Mouse (Mus musculus): Measurements from ENCODE around the gene Acot7. TPM values are rescaled to one million over a fixed set of nuclear protein-coding genes. Genes with fewer than 3 reads are reported as not detected.

Acot7 gene
- polyA plus RNA-seq, 1 experiment from 2014 or later, result 51.1 TPM

- Histone ChIP-seq H3K4me3 (ENCODE audit: low read depth, low read length) (no peak overlapping the region), H3K9ac (ENCODE audit: low read depth, low read length) (no peak overlapping the region), H3K36me3 (ENCODE audit: control insufficient read depth, insufficient read depth, low read length) (no peaks in the 10 kb centered on the region), H3K9me3 (ENCODE audit: control insufficient read depth, low read length) (no peaks in the 10 kb centered on the region), H3K27ac (ENCODE audit: low read depth, low read length) (no peak overlapping the region), H3K4me1 (replicated peaks; ENCODE audit: control insufficient read depth, insufficient read depth, low read length) (no peaks in the 10 kb centered on the region), H3K27me3 (replicated peaks; ENCODE audit: control insufficient read depth, insufficient read depth, low read length) (0 out of 2 replicates have a peak, but pooled peaks cover 3% of the 10 kb centered on the region), H3K4me2 (no peak overlapping the region)
- 72% methylated on average over 10 of the region's 10 CpGs for WGBS
- DNase-seq (ENCODE audit: low spot score), result no peak
- ATAC-seq (replicated peaks; ENCODE audit: low FRiP score), result no peak
Measured at GRCm38 (mm10) chr4:152170286-152170685, 7.6 kb upstream of the Acot7 start.

GRCm38 (mm10) chr4:152171543-152171942 lies 6.4 kb upstream of the Acot7 start:
- Histone ChIP-seq H3K9ac (ENCODE audit: low read depth, low read length) (no peak overlapping the region), H3K27ac (ENCODE audit: low read depth, low read length) (no peak overlapping the region), H3K4me2 (no peak overlapping the region), H3K36me3 (ENCODE audit: control insufficient read depth, insufficient read depth, low read length) (no peaks in the 10 kb centered on the region), H3K9me3 (ENCODE audit: control insufficient read depth, low read length) (no peaks in the 10 kb centered on the region), H3K4me1 (replicated peaks; ENCODE audit: control insufficient read depth, insufficient read depth, low read length) (no peaks in the 10 kb centered on the region; the same call in 1 of the 2 replicates), H3K27me3 (replicated peaks; ENCODE audit: control insufficient read depth, insufficient read depth, low read length) (peaks cover 3% of the 10 kb centered on the region; the same call in 1 of the 2 replicates), H3K4me3 (ENCODE audit: low read depth, low read length) (no peak overlapping the region)
- 79% methylated on average over 6 of the region's 6 CpGs for WGBS
- DNase-seq (ENCODE audit: low spot score) (no peak), ATAC-seq (replicated peaks; ENCODE audit: low FRiP score) (no peak)

GRCm38 (mm10) chr4:152173041-152173440 lies 4.9 kb upstream of the Acot7 start:
- H3K4me3 ChIP-seq (ENCODE audit: low read depth, low read length), result no peak overlapping the region
- H3K9ac ChIP-seq (ENCODE audit: low read depth, low read length), result no peak overlapping the region
- no peaks in the 10 kb centered on the region for H3K36me3 ChIP-seq (ENCODE audit: control insufficient read depth, insufficient read depth, low read length)
- peak; percentile 73 for DNase-seq (ENCODE audit: low spot score)
- no peak overlapping the region for H3K27ac ChIP-seq (ENCODE audit: low read depth, low read length)
- WGBS, result 0% methylated on average over 5 of the region's 5 CpGs
- H3K4me1 ChIP-seq (replicated peaks; ENCODE audit: control insufficient read depth, insufficient read depth, low read length), result peaks cover 4% of the 10 kb centered on the region
- H3K27me3 ChIP-seq (replicated peaks; ENCODE audit: control insufficient read depth, insufficient read depth, low read length), result no peaks in the 10 kb centered on the region; the same call in 1 of the 2 replicates
- no peak for ATAC-seq (replicated peaks; ENCODE audit: low FRiP score)
- H3K4me2 ChIP-seq, result no peak overlapping the region
- H3K9me3 ChIP-seq (ENCODE audit: control insufficient read depth, low read length), result no peaks in the 10 kb centered on the region

- Histone ChIP-seq H3K4me3 (ENCODE audit: low read depth, low read length) (no peak overlapping the region), H3K9ac (ENCODE audit: low read depth, low read length) (no peak overlapping the region), H3K4me2 (no peak overlapping the region), H3K4me1 (replicated peaks; ENCODE audit: control insufficient read depth, insufficient read depth, low read length) (peaks cover 9% of the 10 kb centered on the region), H3K9me3 (ENCODE audit: control insufficient read depth, low read length) (no peaks in the 10 kb centered on the region), H3K27me3 (replicated peaks; ENCODE audit: control insufficient read depth, insufficient read depth, low read length) (peaks cover 2% of the 10 kb centered on the region), H3K36me3 (ENCODE audit: control insufficient read depth, insufficient read depth, low read length) (no peaks in the 10 kb centered on the region), H3K27ac (ENCODE audit: low read depth, low read length) (no peak overlapping the region)
- WGBS, result 82% methylated on average over 9 of the region's 9 CpGs
- no peak for ATAC-seq (replicated peaks; ENCODE audit: low FRiP score)
- DNase-seq (ENCODE audit: low spot score), result no peak
Measured at GRCm38 (mm10) chr4:152173956-152174355, 4.0 kb upstream of the Acot7 start.

GRCm38 (mm10) chr4:152176638-152177037 lies 1.3 kb upstream of the Acot7 start:
- Histone ChIP-seq H3K27ac (ENCODE audit: low read depth, low read length) (peak overlapping the region; percentile 89; the same call in 1 of the 2 replicates), H3K36me3 (ENCODE audit: control insufficient read depth, insufficient read depth, low read length) (no peaks in the 10 kb centered on the region), H3K27me3 (replicated peaks; ENCODE audit: control insufficient read depth, insufficient read depth, low read length) (peaks cover 12% of the 10 kb centered on the region), H3K4me3 (ENCODE audit: low read depth, low read length) (no peak overlapping the region), H3K9me3 (ENCODE audit: control insufficient read depth, low read length) (no peaks in the 10 kb centered on the region), H3K4me1 (replicated peaks; ENCODE audit: control insufficient read depth, insufficient read depth, low read length) (peaks cover 15% of the 10 kb centered on the region), H3K9ac (ENCODE audit: low read depth, low read length) (no peak overlapping the region), H3K4me2 (peak overlapping the region; percentile 99; the same call in 1 of the 2 replicates)
- WGBS, result 53% methylated on average over 3 of the region's 3 CpGs
- DNase-seq (ENCODE audit: low spot score) (no peak), ATAC-seq (replicated peaks; ENCODE audit: low FRiP score) (no peak)

GRCm38 (mm10) chr4:152177174-152177536 lies 779 bp upstream of the Acot7 start:
- DNase-seq (ENCODE audit: low spot score), result no peak
- WGBS, result 55% methylated on average over 6 of the region's 6 CpGs

GRCm38 (mm10) chr4:152178344-152178864 lies 470 bp downstream of the Acot7 start:
- Histone ChIP-seq H3K9ac (ENCODE audit: low read depth, low read length) (peak overlapping the region; percentile 66), H3K27ac (ENCODE audit: low read depth, low read length) (no peak overlapping the region), H3K4me2 (peak overlapping the region; percentile 99), H3K4me1 (replicated peaks; ENCODE audit: control insufficient read depth, insufficient read depth, low read length) (peaks cover 15% of the 10 kb centered on the region), H3K9me3 (ENCODE audit: control insufficient read depth, low read length) (no peaks in the 10 kb centered on the region), H3K36me3 (ENCODE audit: control insufficient read depth, insufficient read depth, low read length) (no peaks in the 10 kb centered on the region), H3K27me3 (replicated peaks; ENCODE audit: control insufficient read depth, insufficient read depth, low read length) (peaks cover 12% of the 10 kb centered on the region), H3K4me3 (ENCODE audit: low read depth, low read length) (peak overlapping the region; percentile 80)
- DNase-seq (ENCODE audit: low spot score) (peak; percentile 63), ATAC-seq (replicated peaks; ENCODE audit: low FRiP score) (peak; percentile 48)
- under 1% methylated on average over 35 of the region's 35 CpGs for WGBS

More at GRCm38 (mm10) chr4:152177174-152177536, 779 bp upstream of the Acot7 start:
- Histone ChIP-seq H3K9me3 (ENCODE audit: control insufficient read depth, low read length) (no peaks in the 10 kb centered on the region), H3K4me1 (replicated peaks; ENCODE audit: control insufficient read depth, insufficient read depth, low read length) (peaks cover 15% of the 10 kb centered on the region), H3K36me3 (ENCODE audit: control insufficient read depth, insufficient read depth, low read length) (no peaks in the 10 kb centered on the region), H3K4me3 (ENCODE audit: low read depth, low read length) (peak overlapping the region; percentile 80), H3K27ac (ENCODE audit: low read depth, low read length) (peak overlapping the region; percentile 89; the same call in 1 of the 2 replicates), H3K27me3 (replicated peaks; ENCODE audit: control insufficient read depth, insufficient read depth, low read length) (peaks cover 12% of the 10 kb centered on the region), H3K4me2 (peak overlapping the region; percentile 99), H3K9ac (ENCODE audit: low read depth, low read length) (peak overlapping the region; percentile 95)
- ATAC-seq (replicated peaks; ENCODE audit: low FRiP score), result no peak

GRCm38 (mm10) chr4:152178916-152179705 lies 1.2 kb downstream of the Acot7 start:
- no peak overlapping the region for H3K27ac ChIP-seq (ENCODE audit: low read depth, low read length)
- H3K9ac ChIP-seq (ENCODE audit: low read depth, low read length), result peak overlapping the region; percentile 66
- peaks cover 15% of the 10 kb centered on the region for H3K4me1 ChIP-seq (replicated peaks; ENCODE audit: control insufficient read depth, insufficient read depth, low read length)
- ATAC-seq (replicated peaks; ENCODE audit: low FRiP score) (no peak), DNase-seq (ENCODE audit: low spot score) (no peak)
- no peaks in the 10 kb centered on the region for H3K9me3 ChIP-seq (ENCODE audit: control insufficient read depth, low read length)
- 25% methylated on average over 16 of the region's 16 CpGs for WGBS
- no peaks in the 10 kb centered on the region for H3K36me3 ChIP-seq (ENCODE audit: control insufficient read depth, insufficient read depth, low read length)
- H3K4me2 ChIP-seq, result peak overlapping the region; percentile 99
- H3K27me3 ChIP-seq (replicated peaks; ENCODE audit: control insufficient read depth, insufficient read depth, low read length), result peaks cover 12% of the 10 kb centered on the region
- H3K4me3 ChIP-seq (ENCODE audit: low read depth, low read length), result peak overlapping the region; percentile 80

Data from liver, embryonic 11.5 days (tissue).